Mouse (Mus musculus) heart, adult 2 months (tissue): ENCODE data around the gene Cstf2t. TPM values are rescaled to one million over a fixed set of nuclear protein-coding genes. Genes with fewer than 3 reads are reported as not detected.

Experiments
- DNase-seq, 2 experiments: peaks; one replicate each; pipeline ENCODE4 v3.0.0; 2021
- H3K27ac ChIP-seq: fragments of 200-600 bp; 2 replicates; pipeline ENCODE4 v1.8.1; 2022
- H3K27me3 ChIP-seq: fragments of 200-500 bp; 2 replicates; pipeline ENCODE4 v1.6.1; 2012; ENCODE audit warnings: mild to moderate bottlenecking, low read length, inconsistent platforms, mixed read lengths; ENCODE audit not compliant: control insufficient read depth, insufficient read depth
- H3K36me3 ChIP-seq: fragments of 200-500 bp; 2 replicates; pipeline ENCODE4 v1.6.1; 2012; ENCODE audit warnings: low read length, inconsistent platforms; ENCODE audit not compliant: control insufficient read depth, insufficient read depth
- H3K4me1 ChIP-seq: fragments of 200-500 bp; 2 replicates; pipeline ENCODE4 v1.6.1; 2011; ENCODE audit warnings: low read length; ENCODE audit not compliant: control insufficient read depth, insufficient read depth
- H3K4me3 ChIP-seq: fragments of 200-600 bp; 2 replicates; pipeline ENCODE4 v1.8.1; 2022
- H3K79me2 ChIP-seq: fragments of 200-500 bp; replicated peaks from 2 replicates; pipeline ENCODE4 v1.6.1; 2012; ENCODE audit warnings: mild to moderate bottlenecking, inconsistent platforms, low read length, moderate library complexity, mixed read lengths; ENCODE audit not compliant: control insufficient read depth, insufficient read depth
- H3K9ac ChIP-seq: fragments of 200-500 bp; 2 replicates; pipeline ENCODE4 v1.6.1; 2012; ENCODE audit warnings: low read depth, mild to moderate bottlenecking, control low read depth, inconsistent platforms, low read length, mixed read lengths
- CTCF ChIP-seq: fragments of 200-600 bp; IDR thresholded peaks from 2 replicates; pipeline ENCODE4 v1.8.1; 2022; ENCODE audit warnings: antibody characterized with exemption, mild to moderate bottlenecking, moderate library complexity
- EP300 ChIP-seq: fragments of 200-500 bp; IDR thresholded peaks from 2 replicates; pipeline ENCODE4 v1.6.1; 2011; ENCODE audit warnings: low read depth, low read length, control low read depth; ENCODE audit not compliant: insufficient read depth
- POLR2A ChIP-seq: fragments of 200-500 bp; IDR thresholded peaks from 2 replicates; pipeline ENCODE4 v1.6.1; 2011; ENCODE audit warnings: mild to moderate bottlenecking, low read depth, low read length, control low read depth; ENCODE audit not compliant: insufficient read depth
- WGBS: fragments of 180-500 bp; shearing (Covaris S2); methylation state at CpG from one replicate; pipeline ENCODE4 v1.1.7; 2018; 5-methylcytosine and 5-hydroxymethylcytosine counted together
- intact Hi-C: fragments of 180-260 bp; cut with DNase I; formaldehyde crosslinking; loops from one replicate; pipeline ENCODE4 v1.15.1; 2025
- polyA plus RNA-seq: library from polyadenylated mRNA; depleted of rRNA; stranded (reverse); fragments of >200 nt; gene quantifications from 2 replicates; pipeline ENCODE4 v1.2.3, GENCODE M21; 2012
- total RNA-seq, 2 experiments: library from RNA; stranded (reverse); gene quantifications; 2 replicates each; pipeline ENCODE4 v1.2.3; 2021

The Cstf2t gene
- total and polyA plus RNA-seq, 3 experiments: 9.6 to 26.8 (median 23.9) TPM

DNA sequence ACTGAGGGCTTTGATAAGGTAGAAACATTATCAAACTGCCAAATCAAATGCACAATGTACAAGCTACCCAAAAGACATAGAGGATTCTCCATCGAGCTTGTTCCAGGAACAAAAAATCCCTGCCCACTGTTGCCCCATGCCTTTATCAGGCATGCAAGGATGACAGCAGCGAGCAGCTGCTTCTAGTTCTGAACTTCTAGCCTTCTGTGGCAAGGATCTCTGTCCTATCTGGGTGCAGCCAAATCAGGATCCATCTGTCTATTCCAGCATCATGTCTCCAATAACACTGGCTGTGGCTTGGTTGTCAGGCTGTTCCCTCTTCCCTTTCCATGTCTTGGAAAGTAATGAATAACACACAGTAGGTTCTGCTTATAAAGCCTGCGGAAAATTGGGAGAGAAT is 42.0 kb downstream of the Cstf2t start:
- Histone ChIP-seq H3K4me1 (no peaks in the 10 kb centered on the region), H3K36me3 (no peaks in the 10 kb centered on the region), H3K27ac (no peak overlapping the region), H3K79me2 (no peaks in the 10 kb centered on the region), H3K27me3 (no peaks in the 10 kb centered on the region), H3K9ac (no peak overlapping the region), H3K4me3 (no peak overlapping the region)
- TF ChIP-seq POLR2A (no peak), CTCF (no peak), EP300 (no peak)
- DNase-seq: no peak
- WGBS: 77% methylated on average over 3 of the region's 3 CpGs
- intact Hi-C loops: no loop called here

DNA sequence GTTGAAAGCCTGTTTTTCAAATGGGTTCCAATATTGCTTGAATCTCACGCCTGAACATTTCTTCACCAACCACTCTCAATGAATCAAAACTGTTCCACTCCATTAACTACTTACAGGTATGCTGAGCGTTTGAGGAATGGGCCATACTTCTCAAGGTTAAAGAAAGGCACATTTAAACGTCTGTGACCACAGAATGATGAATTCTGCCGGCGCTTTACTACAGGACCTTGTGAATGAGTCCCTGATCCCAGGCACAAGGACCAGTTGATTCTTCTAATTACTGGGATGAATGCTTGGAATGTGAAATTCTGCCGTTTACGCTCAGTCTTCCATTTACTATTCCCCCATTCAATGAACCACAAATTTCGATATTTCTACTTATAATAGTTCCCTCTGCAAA is 50.0 kb downstream of the Cstf2t start:
- no peaks in the 10 kb centered on the region for H3K4me1 ChIP-seq
- 84% methylated on average over 8 of the region's 8 CpGs for WGBS
- H3K27me3 ChIP-seq: no peaks in the 10 kb centered on the region
- H3K9ac ChIP-seq: no peak overlapping the region
- H3K27ac ChIP-seq: no peak overlapping the region
- no peaks in the 10 kb centered on the region for H3K36me3 ChIP-seq
- DNase-seq: no peak
- H3K4me3 ChIP-seq: no peak overlapping the region
- H3K79me2 ChIP-seq: no peaks in the 10 kb centered on the region
- TF ChIP-seq CTCF (no peak), POLR2A (no peak), EP300 (no peak)
- intact Hi-C loops: no loop called here

DNA sequence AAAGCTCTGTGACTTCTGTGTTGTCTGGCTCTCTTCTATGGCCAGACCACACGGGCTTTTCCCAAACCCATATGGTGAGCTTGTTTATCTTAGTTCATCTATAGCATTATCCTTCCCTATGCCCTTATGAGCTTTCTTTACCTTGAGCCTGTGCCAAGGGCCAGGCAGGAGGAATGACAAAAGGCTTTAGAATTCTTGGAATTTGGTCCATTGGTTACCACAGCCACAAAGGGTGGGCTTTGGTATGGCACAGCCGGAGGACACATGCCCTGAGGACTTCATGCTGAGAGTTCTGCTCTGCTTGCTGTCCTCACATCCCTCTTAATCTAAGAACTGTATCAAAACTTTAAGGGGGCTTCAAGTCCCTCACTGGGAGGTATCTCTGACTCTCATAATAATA is 53.7 kb downstream of the Cstf2t start:
- no peak overlapping the region for H3K9ac ChIP-seq
- no peak for DNase-seq
- no peak overlapping the region for H3K27ac ChIP-seq
- H3K4me3 ChIP-seq: no peak overlapping the region
- H3K27me3 ChIP-seq: no peaks in the 10 kb centered on the region
- TF ChIP-seq POLR2A: no peak
- TF ChIP-seq CTCF: no peak
- intact Hi-C loops: no loop called here
- no peaks in the 10 kb centered on the region for H3K79me2 ChIP-seq
- no peaks in the 10 kb centered on the region for H3K36me3 ChIP-seq
- 43% methylated on average over 2 of the region's 2 CpGs for WGBS
- H3K4me1 ChIP-seq: no peaks in the 10 kb centered on the region
